Mouse (Mus musculus): ENCODE data around the gene Mrpl34. TPM values are rescaled to one million over a fixed set of nuclear protein-coding genes. Genes with fewer than 3 reads are reported as not detected.
"Not testable (repeated sequence)": the region's sequence is repeated elsewhere in the genome, so short reads cannot be mapped to it uniquely, and the experiment has no call there.

The Mrpl34 gene
- 126 and 148 TPM in 2 replicates for polyA plus RNA-seq (2015; fragmentation: Nextera tagmentation; extraction: Ambion mirVana)

DNA sequence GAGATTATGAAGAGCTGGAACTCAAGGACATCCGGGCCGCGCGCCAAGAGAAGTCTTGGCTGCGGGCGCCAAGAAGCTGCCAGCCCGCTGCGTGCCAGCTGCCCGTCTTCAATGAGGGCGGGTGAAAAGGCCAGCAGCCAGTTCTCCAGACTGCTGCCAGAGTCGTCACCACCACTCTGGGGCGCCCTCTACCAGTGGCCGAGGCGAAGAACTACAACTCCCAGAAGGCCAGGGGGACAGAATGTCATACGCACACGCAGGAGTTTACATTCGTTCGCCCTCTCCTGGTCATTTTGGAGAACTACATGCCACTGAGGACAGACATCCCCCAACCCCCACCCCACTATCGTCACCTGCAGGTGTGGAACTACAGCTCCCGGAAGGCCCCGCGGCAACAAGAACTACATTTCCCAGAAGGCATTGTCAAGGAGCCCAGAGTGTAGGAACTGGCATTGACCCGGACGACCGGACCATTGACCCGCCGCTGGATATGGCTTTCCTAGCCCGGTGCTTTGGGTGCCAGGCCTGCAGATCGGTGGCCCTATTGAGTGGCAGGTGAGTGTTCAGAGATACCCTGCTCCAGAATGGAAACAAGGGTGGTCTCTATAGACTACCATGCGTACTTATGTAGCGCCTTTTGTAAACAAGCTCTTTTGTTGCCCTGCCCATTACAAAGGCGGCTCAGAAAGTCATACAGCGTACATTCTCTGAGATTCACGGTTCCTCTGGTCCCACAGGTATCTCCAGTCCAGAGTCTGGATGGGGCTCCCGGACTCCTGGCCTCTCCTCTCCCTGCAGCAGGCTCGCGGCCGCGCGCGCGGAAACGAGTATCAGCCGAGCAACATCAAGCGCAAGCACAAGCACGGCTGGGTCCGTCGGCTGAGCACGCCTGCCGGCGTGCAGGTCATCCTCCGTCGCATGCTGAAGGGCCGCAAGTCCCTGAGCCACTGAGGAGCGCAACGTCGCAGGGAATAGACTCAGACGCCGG lies at the start of gene Mrpl34:
Gene Mrpl34 (plus strand): TSS at position 447 of the 988 bp plus-strand sequence.
- Histone ChIP-seq H3K4me3 (replicated peaks; ENCODE audit: low read length) (peak within 1 kb of the TSS; percentile 78), H3K9ac (ENCODE audit: low read length) (peak within 1 kb of the TSS; percentile 75), H3K27me3 (ENCODE audit: control insufficient read depth, insufficient read depth, low read length) (no peaks in the 10 kb centered on the region), H3K9me3 (replicated peaks; ENCODE audit: control insufficient read depth, low read length) (no peaks in the 10 kb centered on the region), H3K4me2 (ENCODE audit: low read depth, low read length) (peak within 1 kb of the TSS; percentile 81), H3K36me3 (ENCODE audit: control insufficient read depth, insufficient read depth, low read length) (no peaks in the 10 kb centered on the region), H3K27ac (ENCODE audit: low read length) (peak within 1 kb of the TSS; percentile 94), H3K4me1 (ENCODE audit: control insufficient read depth, insufficient read depth, low read length) (peaks cover 25% of the 10 kb centered on the region)
- under 1% methylated on average over 59 of the region's 59 CpGs for WGBS
- peak; percentile 79 for ATAC-seq (ENCODE audit: insufficient read depth, low FRiP score)

DNA sequence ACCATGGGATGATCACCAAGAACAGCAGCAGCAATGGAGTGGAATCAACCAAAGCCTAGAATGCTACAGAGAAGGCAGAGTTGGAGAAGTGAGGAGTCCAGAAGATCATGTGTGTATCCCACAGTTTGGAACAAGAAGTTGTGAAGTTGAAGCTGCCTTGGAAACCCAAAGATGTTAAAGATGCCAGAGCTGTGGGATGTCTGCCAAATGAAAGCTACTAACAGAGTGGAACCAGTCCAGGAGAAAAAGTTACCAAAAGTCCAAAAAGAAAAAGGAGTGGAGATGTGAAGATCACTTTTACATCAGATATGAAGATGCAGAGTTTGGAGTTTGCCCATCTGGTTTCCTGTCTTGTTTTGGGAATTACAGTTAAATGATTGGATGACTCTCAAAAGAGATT lies 42.6 kb upstream of the Mrpl34 start:
- Histone ChIP-seq H3K27ac (ENCODE audit: low read length) (no peak overlapping the region), H3K9me3 (replicated peaks; ENCODE audit: control insufficient read depth, low read length) (no peaks in the 10 kb centered on the region), H3K27me3 (ENCODE audit: control insufficient read depth, insufficient read depth, low read length) (no peaks in the 10 kb centered on the region), H3K4me3 (replicated peaks; ENCODE audit: low read length) (no peak overlapping the region), H3K36me3 (ENCODE audit: control insufficient read depth, insufficient read depth, low read length) (no peaks in the 10 kb centered on the region), H3K9ac (ENCODE audit: low read length) (no peak overlapping the region), H3K4me2 (ENCODE audit: low read depth, low read length) (no peak overlapping the region), H3K4me1 (ENCODE audit: control insufficient read depth, insufficient read depth, low read length) (no peaks in the 10 kb centered on the region)
- no peak for ATAC-seq (ENCODE audit: insufficient read depth, low FRiP score)

DNA sequence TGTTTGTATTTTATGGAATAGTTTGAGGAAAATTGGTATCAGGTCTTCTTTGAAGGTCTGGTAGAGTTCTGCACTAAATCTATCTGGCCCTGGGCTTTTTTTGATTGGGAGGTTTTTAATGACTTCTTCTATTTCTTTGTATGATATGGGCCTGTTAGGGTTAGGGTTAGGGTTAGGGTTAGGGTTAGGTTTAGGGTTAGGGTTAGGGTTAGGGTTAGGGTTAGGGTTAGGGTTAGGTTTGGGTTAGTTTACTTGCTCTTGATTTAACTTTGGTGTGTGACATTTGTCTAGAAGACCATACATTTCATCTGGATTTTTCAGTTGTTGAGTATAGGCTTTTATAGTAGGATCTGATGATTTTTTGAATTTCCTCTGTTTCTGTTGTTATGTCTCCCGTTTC lies 31.8 kb upstream of the Mrpl34 start:
- not testable (repeated sequence) for H3K27ac ChIP-seq (ENCODE audit: low read length); H3K4me3 ChIP-seq (replicated peaks; ENCODE audit: low read length); H3K4me2 ChIP-seq (ENCODE audit: low read depth, low read length); H3K27me3 ChIP-seq (ENCODE audit: control insufficient read depth, insufficient read depth, low read length); H3K9ac ChIP-seq (ENCODE audit: low read length); H3K9me3 ChIP-seq (replicated peaks; ENCODE audit: control insufficient read depth, low read length); ATAC-seq (ENCODE audit: insufficient read depth, low FRiP score); H3K4me1 ChIP-seq (ENCODE audit: control insufficient read depth, insufficient read depth, low read length); H3K36me3 ChIP-seq (ENCODE audit: control insufficient read depth, insufficient read depth, low read length)
- WGBS: 70% methylated on average over 1 of the region's 1 CpGs

DNA sequence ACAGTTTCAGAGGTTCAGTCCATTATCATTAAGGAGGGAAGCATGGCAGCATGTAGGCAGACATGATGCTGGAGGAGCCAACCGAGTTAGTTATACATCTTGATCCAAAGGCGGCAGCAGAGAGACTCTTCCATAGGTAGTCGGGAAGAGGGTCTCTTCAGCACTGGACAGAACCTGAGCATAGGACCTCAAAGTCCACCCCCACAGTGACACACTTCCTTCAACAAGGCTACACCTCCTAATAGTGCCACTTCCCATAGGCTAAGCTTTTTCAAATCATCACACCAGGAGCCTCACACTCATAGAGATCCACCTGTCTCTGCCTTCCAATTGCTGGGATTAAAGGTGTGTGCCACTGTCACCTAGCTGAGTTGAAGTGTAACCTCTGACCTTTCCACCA lies 27.7 kb upstream of the Mrpl34 start:
- Histone ChIP-seq H3K9ac (ENCODE audit: low read length) (no peak overlapping the region), H3K27me3 (ENCODE audit: control insufficient read depth, insufficient read depth, low read length) (no peaks in the 10 kb centered on the region), H3K36me3 (ENCODE audit: control insufficient read depth, insufficient read depth, low read length) (no peaks in the 10 kb centered on the region), H3K9me3 (replicated peaks; ENCODE audit: control insufficient read depth, low read length) (no peaks in the 10 kb centered on the region; the same call in 1 of the 2 replicates), H3K4me3 (replicated peaks; ENCODE audit: low read length) (no peak overlapping the region), H3K4me1 (ENCODE audit: control insufficient read depth, insufficient read depth, low read length) (no peaks in the 10 kb centered on the region), H3K4me2 (ENCODE audit: low read depth, low read length) (no peak overlapping the region), H3K27ac (ENCODE audit: low read length) (no peak overlapping the region)
- ATAC-seq (ENCODE audit: insufficient read depth, low FRiP score): no peak
- WGBS: 50% methylated on average over 3 of the region's 3 CpGs

- ATAC-seq (ENCODE audit: insufficient read depth, low FRiP score): no peak
- 2% methylated on average over 7 of the region's 7 CpGs for whole genome bisulfite sequencing
- H3K9ac ChIP-seq (ENCODE audit: low read length): no peak overlapping the region
- no peak overlapping the region for H3K4me2 ChIP-seq (ENCODE audit: low read depth, low read length)
- H3K27ac ChIP-seq (ENCODE audit: low read length): no peak overlapping the region
- no peaks in the 10 kb centered on the region for H3K36me3 ChIP-seq (ENCODE audit: control insufficient read depth, insufficient read depth, low read length)
- H3K9me3 ChIP-seq (replicated peaks; ENCODE audit: control insufficient read depth, low read length): no peaks in the 10 kb centered on the region
- H3K4me1 ChIP-seq (ENCODE audit: control insufficient read depth, insufficient read depth, low read length): no peaks in the 10 kb centered on the region
- H3K27me3 ChIP-seq (ENCODE audit: control insufficient read depth, insufficient read depth, low read length): no peaks in the 10 kb centered on the region; the same call in 1 of the 2 replicates
- H3K4me3 ChIP-seq (replicated peaks; ENCODE audit: low read length): no peak overlapping the region
These were observed 23.4 kb upstream of the Mrpl34 start for GRCm38 (mm10) chr8:71441404-71441803.

DNA sequence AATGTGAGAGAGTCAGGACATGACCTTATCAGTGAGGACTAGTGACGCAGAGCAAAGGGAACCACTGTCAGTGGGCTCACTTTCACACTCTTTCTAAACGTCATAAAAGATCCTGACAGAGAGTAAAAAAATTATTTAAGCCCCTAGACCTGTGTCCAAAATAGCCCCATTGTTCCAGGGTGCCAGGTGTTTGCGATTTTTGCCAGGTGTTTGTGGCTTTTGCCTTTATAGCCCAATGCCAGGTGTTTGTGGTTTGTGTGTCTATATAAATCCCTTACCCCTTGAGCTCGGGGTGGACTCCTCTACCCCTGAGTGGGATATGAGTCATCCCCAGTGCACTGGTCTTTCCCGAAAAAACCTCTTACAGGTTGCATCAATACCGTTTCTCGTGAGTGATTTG lies 19.7 kb upstream of the Mrpl34 start:
- Histone ChIP-seq H3K4me3 (replicated peaks; ENCODE audit: low read length) (no peak overlapping the region), H3K27ac (ENCODE audit: low read length) (no peak overlapping the region)
- 80% methylated on average over 7 of the region's 7 CpGs for WGBS

GRCm38 (mm10) chr8:71451337-71451736 lies 13.4 kb upstream of the Mrpl34 start:
- Histone ChIP-seq H3K27me3 (ENCODE audit: control insufficient read depth, insufficient read depth, low read length) (no peaks in the 10 kb centered on the region), H3K4me1 (ENCODE audit: control insufficient read depth, insufficient read depth, low read length) (no peaks in the 10 kb centered on the region), H3K4me3 (replicated peaks; ENCODE audit: low read length) (no peak overlapping the region), H3K9me3 (replicated peaks; ENCODE audit: control insufficient read depth, low read length) (no peaks in the 10 kb centered on the region), H3K9ac (ENCODE audit: low read length) (no peak overlapping the region), H3K36me3 (ENCODE audit: control insufficient read depth, insufficient read depth, low read length) (no peaks in the 10 kb centered on the region), H3K4me2 (ENCODE audit: low read depth, low read length) (no peak overlapping the region), H3K27ac (ENCODE audit: low read length) (no peak overlapping the region)
- WGBS: 66% methylated on average over 4 of the region's 4 CpGs
- ATAC-seq (ENCODE audit: insufficient read depth, low FRiP score): no peak

More for the DNA sequence above, 19.7 kb upstream of the Mrpl34 start:
- Histone ChIP-seq H3K4me1 (ENCODE audit: control insufficient read depth, insufficient read depth, low read length) (no peaks in the 10 kb centered on the region), H3K4me2 (ENCODE audit: low read depth, low read length) (no peak overlapping the region), H3K9me3 (replicated peaks; ENCODE audit: control insufficient read depth, low read length) (no peaks in the 10 kb centered on the region), H3K9ac (ENCODE audit: low read length) (no peak overlapping the region), H3K27me3 (ENCODE audit: control insufficient read depth, insufficient read depth, low read length) (no peaks in the 10 kb centered on the region; the same call in 1 of the 2 replicates), H3K36me3 (ENCODE audit: control insufficient read depth, insufficient read depth, low read length) (no peaks in the 10 kb centered on the region)
- ATAC-seq (ENCODE audit: insufficient read depth, low FRiP score): no peak

DNA sequence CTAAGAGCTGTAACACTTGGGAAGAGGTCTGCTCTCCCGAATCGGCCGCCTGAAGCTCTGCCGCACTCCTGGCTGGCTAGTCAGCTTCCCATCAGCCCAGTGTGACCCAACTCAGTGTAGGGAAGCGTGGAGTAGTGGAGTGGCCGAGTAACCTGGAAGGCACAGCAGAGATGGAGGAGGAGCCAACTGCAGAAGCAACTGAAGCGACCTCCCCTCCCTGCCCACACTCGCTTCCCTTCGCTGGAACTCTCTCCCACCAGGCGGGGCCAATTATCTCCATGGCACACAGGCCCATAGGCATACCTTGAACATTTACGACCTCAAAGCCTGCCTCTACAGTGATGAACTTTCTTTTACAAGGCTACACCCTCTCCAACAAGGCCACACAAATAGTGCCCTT lies 13.0 kb upstream of the Mrpl34 start:
- WGBS: 40% methylated on average over 11 of the region's 11 CpGs
- Histone ChIP-seq H3K4me3 (replicated peaks; ENCODE audit: low read length) (no peak overlapping the region), H3K9me3 (replicated peaks; ENCODE audit: control insufficient read depth, low read length) (no peaks in the 10 kb centered on the region), H3K36me3 (ENCODE audit: control insufficient read depth, insufficient read depth, low read length) (no peaks in the 10 kb centered on the region), H3K27ac (ENCODE audit: low read length) (no peak overlapping the region), H3K4me2 (ENCODE audit: low read depth, low read length) (no peak overlapping the region), H3K27me3 (ENCODE audit: control insufficient read depth, insufficient read depth, low read length) (no peaks in the 10 kb centered on the region), H3K9ac (ENCODE audit: low read length) (no peak overlapping the region), H3K4me1 (ENCODE audit: control insufficient read depth, insufficient read depth, low read length) (no peaks in the 10 kb centered on the region)
- ATAC-seq (ENCODE audit: insufficient read depth, low FRiP score): no peak

DNA sequence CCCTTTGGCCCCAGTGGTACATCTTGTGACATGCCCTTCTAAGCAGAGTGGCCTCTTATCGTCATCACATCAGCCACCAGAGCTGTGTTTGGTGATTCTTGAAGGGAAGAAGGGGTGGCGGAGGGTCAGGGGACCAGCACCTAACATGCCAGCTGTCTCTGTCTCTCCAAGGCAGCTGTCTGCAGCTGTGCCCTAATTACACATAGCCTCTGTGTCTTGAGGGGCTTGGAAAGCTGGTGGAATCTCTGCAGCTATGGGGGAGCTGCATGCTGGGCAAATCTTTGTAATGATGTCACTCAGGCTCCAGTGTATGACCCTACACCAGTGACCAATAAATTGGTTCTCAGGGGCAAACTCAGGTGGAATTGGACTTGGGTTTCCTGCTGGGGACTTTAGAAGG lies 12.1 kb upstream of the Mrpl34 start:
- Histone ChIP-seq H3K36me3 (ENCODE audit: control insufficient read depth, insufficient read depth, low read length) (no peaks in the 10 kb centered on the region), H3K27ac (ENCODE audit: low read length) (no peak overlapping the region), H3K4me2 (ENCODE audit: low read depth, low read length) (no peak overlapping the region), H3K4me1 (ENCODE audit: control insufficient read depth, insufficient read depth, low read length) (peaks cover 3% of the 10 kb centered on the region; the same call in 1 of the 2 replicates), H3K9ac (ENCODE audit: low read length) (no peak overlapping the region), H3K9me3 (replicated peaks; ENCODE audit: control insufficient read depth, low read length) (no peaks in the 10 kb centered on the region), H3K4me3 (replicated peaks; ENCODE audit: low read length) (no peak overlapping the region), H3K27me3 (ENCODE audit: control insufficient read depth, insufficient read depth, low read length) (no peaks in the 10 kb centered on the region)
- WGBS: 59% methylated on average over 2 of the region's 2 CpGs
- ATAC-seq (ENCODE audit: insufficient read depth, low FRiP score): no peak

Measured in stomach, embryonic 16.5 days (tissue).